Mouse (Mus musculus) cerebellum, adult 2 months (tissue): ENCODE data around the gene Mgat2. TPM values are rescaled to one million over a fixed set of nuclear protein-coding genes. Genes with fewer than 3 reads are reported as not detected.

Source experiments
- DNase-seq, 2 experiments: peaks; one replicate each; pipeline ENCODE4 v3.0.0; 2021
- H3K27ac ChIP-seq: fragments of 200-500 bp; 2 replicates; pipeline ENCODE4 v1.5.1; 2012; ENCODE audit warnings: low read length, control low read depth, inconsistent platforms; ENCODE audit not compliant: insufficient read depth
- H3K27me3 ChIP-seq: fragments of 200-500 bp; 2 replicates; pipeline ENCODE4 v1.6.1; 2012; ENCODE audit warnings: inconsistent platforms, mild to moderate bottlenecking, low read length, moderate library complexity; ENCODE audit not compliant: control insufficient read depth, insufficient read depth
- H3K4me1 ChIP-seq: fragments of 200-500 bp; 2 replicates; pipeline ENCODE4 v1.6.1; 2011; ENCODE audit warnings: low read length; ENCODE audit not compliant: control insufficient read depth, insufficient read depth
- H3K4me3 ChIP-seq: fragments of 200-500 bp; replicated peaks from 2 replicates; pipeline ENCODE3; 2011; ENCODE audit warnings: mild to moderate bottlenecking, low read depth, low read length, control low read depth; ENCODE audit not compliant: insufficient read depth
- CTCF ChIP-seq: fragments of 200-500 bp; IDR thresholded peaks from 2 replicates; pipeline ENCODE4 v1.5.1; 2011; ENCODE audit warnings: low read depth, mild to moderate bottlenecking, control low read depth, low read length, moderate library complexity, borderline replicate concordance; ENCODE audit not compliant: insufficient read depth
- POLR2A ChIP-seq: fragments of 200-500 bp; IDR thresholded peaks from 2 replicates; pipeline ENCODE4 v1.6.1; 2011; ENCODE audit warnings: low read length, control low read depth, borderline replicate concordance; ENCODE audit not compliant: insufficient read depth
- WGBS: fragments of 180-500 bp; shearing (Covaris S2); methylation state at CpG from one replicate; pipeline ENCODE4 v1.1.7; 2018; 5-methylcytosine and 5-hydroxymethylcytosine counted together
- polyA plus RNA-seq: library from polyadenylated mRNA; depleted of rRNA; stranded (reverse); fragments of >200 nt; gene quantifications from 2 replicates; pipeline ENCODE4 v1.2.3, GENCODE M21; 2012; rRNA removed

The Mgat2 gene
- 15.9 and 16.4 TPM in 2 replicates for polyA plus RNA-seq

DNA sequence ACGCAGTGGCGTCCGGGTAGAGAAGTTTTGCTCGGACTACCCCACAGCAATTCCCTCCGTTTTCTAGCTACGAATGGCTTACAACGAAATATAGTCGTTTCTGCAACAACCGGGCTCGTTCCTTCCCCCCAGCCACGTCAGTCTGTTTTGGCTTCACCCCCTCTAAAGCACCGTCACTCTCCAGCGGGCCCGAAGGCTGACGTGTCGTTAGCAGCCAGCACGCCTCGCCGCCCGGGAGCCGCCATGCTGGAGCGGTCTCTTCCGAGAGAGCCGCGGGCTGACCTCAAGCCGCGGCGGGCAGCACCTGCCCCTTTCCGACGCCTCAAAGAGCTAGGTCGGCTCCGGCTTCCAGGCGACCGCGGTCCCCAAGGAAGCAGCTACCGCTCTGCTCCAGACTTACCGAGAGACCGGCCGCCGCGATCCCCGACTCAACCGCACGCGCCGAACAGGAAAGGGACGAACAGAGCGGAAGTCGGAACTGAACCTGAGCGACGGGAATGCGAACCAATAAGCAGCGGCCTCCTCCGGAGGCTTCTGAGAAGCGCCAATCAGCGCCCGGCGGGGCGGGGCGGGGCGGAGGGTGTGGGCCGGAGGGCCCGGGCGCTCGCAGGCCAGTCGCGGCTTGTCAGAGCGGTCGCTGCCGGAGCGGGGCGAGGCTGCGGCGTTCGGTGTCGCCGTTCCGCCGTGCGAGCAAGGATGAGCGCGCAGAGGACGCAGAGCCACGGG, at the start of gene Mgat2, which contains the start of gene Rpl36al:
Gene Mgat2, plus strand, starts transcription at position 575 of the 726 bp plus-strand sequence.
Gene Rpl36al, minus strand, starts transcription at position 501 of the 726 bp plus-strand sequence.
- no peaks in the 10 kb centered on the region for H3K27me3 ChIP-seq
- peaks cover 6% of the 10 kb centered on the region; the same call in 1 of the 2 replicates for H3K4me1 ChIP-seq
- TF ChIP-seq CTCF (no peak), POLR2A (peak; percentile 93)
- peak within 1 kb of the TSS; percentile 88 for H3K27ac ChIP-seq
- peak; percentile 99 for DNase-seq
- H3K4me3 ChIP-seq: peak within 1 kb of the TSS; percentile 91
- WGBS: under 1% methylated on average over 84 of the region's 84 CpGs

DNA sequence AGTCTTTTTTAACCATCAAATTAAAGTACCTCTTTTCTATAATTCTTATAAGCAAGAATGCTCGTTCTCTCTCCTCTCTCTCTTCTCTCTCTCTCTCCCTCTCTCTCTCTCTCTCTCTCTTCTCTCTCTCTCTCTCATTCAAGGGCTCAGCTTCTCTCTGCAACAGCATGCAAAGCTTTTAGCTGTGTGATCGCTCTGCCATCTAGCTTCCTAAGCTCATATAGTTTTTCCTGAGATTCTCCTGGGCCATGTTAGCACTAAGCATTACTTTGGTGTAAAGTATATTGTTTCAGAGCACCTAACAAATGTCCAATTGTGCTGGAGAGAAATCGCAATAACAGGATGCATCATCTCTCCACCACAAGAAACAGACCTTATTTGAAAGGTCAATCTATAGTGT, 44.8 kb upstream of the Mgat2 start:
- Histone ChIP-seq H3K27me3 (no peaks in the 10 kb centered on the region), H3K27ac (no peak overlapping the region), H3K4me3 (no peak overlapping the region), H3K4me1 (no peaks in the 10 kb centered on the region)
- DNase-seq: no peak
- 95% methylated on average over 3 of the region's 3 CpGs for WGBS
- TF ChIP-seq CTCF (no peak), POLR2A (no peak)

DNA sequence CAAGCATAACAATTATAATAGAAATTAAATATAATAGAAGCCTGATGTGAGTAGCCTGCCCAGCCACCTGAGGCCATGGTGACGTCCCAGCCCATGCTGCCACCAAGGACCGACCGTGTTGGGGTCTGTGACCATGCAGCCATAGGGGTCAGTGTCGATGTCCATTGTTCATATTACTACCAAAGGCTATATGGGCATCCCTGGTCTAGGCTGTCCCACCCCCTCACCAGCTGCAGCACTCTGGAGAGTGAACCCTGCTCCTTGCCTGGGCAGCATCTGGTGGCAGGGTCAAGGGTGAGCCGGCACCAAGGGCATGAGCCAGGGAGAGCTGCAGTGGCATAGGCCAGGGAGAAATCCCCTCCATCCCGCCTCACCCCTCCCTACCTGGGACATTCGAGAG, 44.1 kb upstream of the Mgat2 start:
- WGBS: 92% methylated on average over 7 of the region's 7 CpGs
- DNase-seq: no peak
- H3K4me1 ChIP-seq: no peaks in the 10 kb centered on the region

DNA sequence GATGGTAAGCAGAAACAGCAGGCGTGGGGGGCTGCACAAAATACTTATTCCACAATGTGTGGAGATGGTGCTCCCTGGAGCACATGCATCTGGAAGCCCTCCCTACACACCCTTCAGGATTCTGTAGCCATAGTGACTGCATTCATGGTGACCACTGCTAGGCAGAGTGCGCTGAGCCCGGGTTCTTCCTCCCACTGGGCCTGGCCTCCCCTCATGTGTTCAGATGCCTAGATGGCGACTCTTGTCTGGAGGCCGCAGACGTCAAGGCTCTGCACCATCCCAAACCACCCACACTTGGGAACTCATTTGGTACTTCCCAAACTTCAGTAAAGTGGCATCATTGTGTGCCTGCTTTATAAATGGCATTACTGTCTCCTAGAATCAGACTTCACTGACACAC, 40.5 kb upstream of the Mgat2 start:
- WGBS: 53% methylated on average over 6 of the region's 6 CpGs
- no peak overlapping the region for H3K4me3 ChIP-seq

More for the DNA sequence above, 44.1 kb upstream of the Mgat2 start:
- Histone ChIP-seq H3K27me3 (no peaks in the 10 kb centered on the region), H3K27ac (no peak overlapping the region), H3K4me3 (no peak overlapping the region)
- no peak for TF ChIP-seq CTCF
- no peak for TF ChIP-seq POLR2A

DNA sequence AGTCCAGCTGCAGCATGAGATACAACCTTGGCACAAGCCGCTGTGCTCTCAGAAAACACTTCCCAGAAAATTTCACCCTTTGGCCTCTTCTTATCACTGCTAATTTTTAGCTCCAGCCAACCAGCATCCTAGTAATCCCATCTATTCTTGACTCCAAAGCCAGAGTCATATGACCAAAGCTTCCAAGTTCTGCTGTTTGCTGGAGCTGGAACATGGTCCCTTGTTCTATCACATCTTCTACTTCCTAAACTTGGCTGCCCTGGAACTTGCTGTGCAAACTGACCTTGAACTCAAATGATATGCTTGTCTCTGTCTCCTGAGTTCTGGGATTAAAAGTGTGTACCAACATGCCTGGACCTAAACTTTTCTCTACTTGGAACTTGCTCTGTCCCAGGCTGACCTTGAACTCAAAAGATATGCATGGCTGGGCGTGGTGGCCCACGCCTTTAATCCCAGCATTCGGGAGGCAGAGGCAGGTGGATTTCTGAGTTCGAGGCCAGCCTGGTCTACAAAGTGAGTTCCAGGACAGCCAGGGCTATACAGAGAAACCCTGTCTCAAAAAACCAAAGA, 36.7 kb upstream of the Mgat2 start:
- no peak for DNase-seq
- Histone ChIP-seq H3K4me1 (no peaks in the 10 kb centered on the region), H3K27me3 (no peaks in the 10 kb centered on the region), H3K4me3 (no peak overlapping the region), H3K27ac (no peak overlapping the region)
- TF ChIP-seq CTCF (no peak), POLR2A (no peak)
- 95% methylated on average over 5 of the region's 5 CpGs for WGBS

More for the DNA sequence above, 40.5 kb upstream of the Mgat2 start:
- H3K27ac ChIP-seq: no peak overlapping the region
- H3K4me1 ChIP-seq: no peaks in the 10 kb centered on the region
- DNase-seq: no peak
- no peaks in the 10 kb centered on the region for H3K27me3 ChIP-seq
- no peak for TF ChIP-seq POLR2A
- no peak for TF ChIP-seq CTCF

DNA sequence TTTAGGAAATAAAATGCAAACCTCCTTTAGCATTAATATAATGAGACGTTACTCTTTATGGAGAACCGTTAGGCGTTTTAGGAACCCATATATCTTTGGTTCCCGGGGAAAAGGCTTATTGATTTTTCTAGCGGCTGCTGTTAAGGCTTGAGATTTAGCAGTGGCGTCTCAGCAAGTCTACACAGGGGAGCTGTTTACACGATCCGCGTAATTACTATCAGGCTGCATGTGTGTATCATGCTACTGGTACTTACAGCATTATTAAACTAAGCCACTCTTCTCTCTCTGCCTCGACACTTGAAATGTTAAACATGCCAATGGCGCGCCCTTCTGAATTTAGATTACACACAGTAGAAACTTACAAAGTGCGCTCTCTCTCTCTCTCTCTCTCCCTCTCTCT, 33.9 kb upstream of the Mgat2 start:
- Histone ChIP-seq H3K27ac (no peak overlapping the region), H3K4me1 (no peaks in the 10 kb centered on the region), H3K4me3 (no peak overlapping the region), H3K27me3 (no peaks in the 10 kb centered on the region)
- no peak for DNase-seq
- 89% methylated on average over 13 of the region's 13 CpGs for WGBS
- no peak for TF ChIP-seq POLR2A
- no peak for TF ChIP-seq CTCF

DNA sequence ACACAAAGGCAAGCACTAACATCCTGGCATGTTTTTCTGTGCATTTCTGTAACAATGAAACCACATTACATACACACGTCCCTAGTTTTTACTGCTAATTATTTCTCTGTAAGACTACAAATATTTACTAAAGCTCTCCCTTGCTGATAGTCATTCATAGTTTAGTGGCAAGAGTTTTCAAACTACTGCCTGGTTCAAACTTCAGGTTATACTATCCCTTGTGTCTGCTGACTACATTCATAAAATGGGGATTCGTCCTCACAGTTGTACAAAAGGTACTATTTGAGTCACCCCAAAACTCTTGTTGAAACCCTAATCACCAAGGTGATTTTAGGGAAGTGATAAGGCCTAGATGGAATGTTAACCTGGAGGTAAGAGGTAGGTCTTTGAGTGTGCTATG, 28.0 kb upstream of the Mgat2 start:
- no peaks in the 10 kb centered on the region for H3K27me3 ChIP-seq

DNA sequence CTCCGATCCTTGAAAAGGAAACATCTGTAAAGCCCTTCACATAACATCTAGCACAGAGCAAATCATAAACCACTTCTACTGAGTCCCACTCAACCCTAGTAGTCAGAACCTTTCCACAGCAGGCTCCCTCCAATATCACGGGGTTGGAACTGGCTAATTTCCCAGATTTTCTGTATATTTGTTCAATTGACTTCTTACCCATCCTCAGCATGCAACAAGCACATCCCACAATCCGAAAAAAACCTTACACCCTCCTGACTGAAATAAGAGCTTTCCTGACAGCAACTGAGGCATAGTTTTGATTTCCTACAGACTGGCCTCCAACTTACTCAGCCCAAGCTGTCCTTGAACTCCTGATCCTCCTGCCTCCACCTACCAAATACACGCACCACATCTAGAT, 27.5 kb upstream of the Mgat2 start:
- DNase-seq: no peak
- H3K4me3 ChIP-seq: no peak overlapping the region
- H3K4me1 ChIP-seq: no peaks in the 10 kb centered on the region
- H3K27me3 ChIP-seq: no peaks in the 10 kb centered on the region
- WGBS: 67% methylated on average over 4 of the region's 4 CpGs
- H3K27ac ChIP-seq: no peak overlapping the region
- no peak for TF ChIP-seq POLR2A
- TF ChIP-seq CTCF: no peak

More for the DNA sequence above, 28.0 kb upstream of the Mgat2 start:
- Histone ChIP-seq H3K27ac (no peak overlapping the region), H3K4me3 (no peak overlapping the region), H3K4me1 (no peaks in the 10 kb centered on the region)
- 85% methylated on average over 2 of the region's 2 CpGs for WGBS
- no peak for DNase-seq
- no peak for TF ChIP-seq CTCF
- no peak for TF ChIP-seq POLR2A
